Mouse (Mus musculus) retina, embryonic 14.5 days (tissue): Measurements from ENCODE around the gene Syna.

ENCODE experiments used
- DNase-seq: peaks from one replicate; pipeline ENCODE4 v3.0.0-alpha.2; 2015; ENCODE audit warnings: low spot score

Syna gene

GRCm38 (mm10) chr5:134567445-134567844 is 7.5 kb upstream of the Syna start:
- DNase-seq, result no peak

GRCm38 (mm10) chr5:134565696-134566095 is 5.7 kb upstream of the Syna start:
- no peak for DNase-seq

DNA sequence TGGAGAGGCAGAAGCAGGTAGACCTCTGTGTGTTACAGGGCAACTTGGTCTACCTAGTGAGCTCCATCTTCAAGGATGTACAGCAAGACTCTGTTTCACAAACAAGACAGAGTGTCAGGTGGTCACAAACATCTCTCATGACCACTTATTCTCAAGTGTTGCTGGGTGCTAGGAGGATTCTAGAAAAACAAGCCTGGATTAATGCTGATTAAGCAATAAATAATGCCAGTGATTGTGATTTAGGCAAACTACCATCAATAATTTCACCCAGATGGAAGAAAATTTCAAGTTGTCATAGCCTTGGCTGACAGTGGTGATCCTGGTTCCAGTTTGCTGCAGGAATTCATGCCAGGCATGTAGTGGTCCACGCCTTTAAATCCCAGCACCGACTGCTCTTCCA is 4.3 kb upstream of the Syna start:
- no peak for DNase-seq

GRCm38 (mm10) chr5:134560450-134561171 is 640 bp upstream of the Syna start:
- DNase-seq, result no peak

DNA sequence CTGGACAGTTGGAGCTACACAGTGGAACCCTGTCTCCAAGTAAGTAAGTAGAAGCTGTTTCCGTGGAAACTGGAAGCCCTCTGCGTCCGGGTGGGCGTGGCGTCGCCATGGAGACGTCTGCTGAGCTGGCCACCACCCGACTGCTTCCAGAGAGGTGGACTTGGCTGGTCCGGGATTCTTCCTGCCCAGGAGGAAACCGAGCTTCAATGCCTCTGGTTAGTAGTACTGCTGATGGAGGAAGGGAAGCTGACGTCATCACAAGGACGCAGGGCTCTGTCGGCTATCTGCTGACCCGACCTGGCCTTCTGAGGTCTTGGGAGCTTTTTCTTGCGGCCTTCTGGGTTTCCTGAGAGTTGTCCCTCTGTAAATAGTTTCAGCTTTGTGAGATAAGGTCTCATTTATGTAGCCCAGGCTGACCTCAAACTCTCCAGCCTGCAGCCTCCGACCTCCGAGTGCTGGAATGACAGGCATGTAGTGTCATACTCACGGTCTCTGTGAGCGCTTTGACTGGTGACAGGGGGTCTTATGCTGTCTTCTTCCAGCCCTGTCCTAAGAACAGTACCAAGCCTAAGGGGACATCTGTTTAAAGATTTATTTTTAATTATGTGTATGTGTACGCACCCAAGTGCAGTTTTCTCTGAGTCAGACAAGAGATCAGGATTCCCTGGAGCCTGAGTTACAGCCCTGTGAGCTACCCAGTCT is 4.4 kb downstream of the Syna start:
- peak; percentile 87 for DNase-seq

GRCm38 (mm10) chr5:134553951-134554546 is 5.9 kb downstream of the Syna start:
- DNase-seq, result no peak

DNA sequence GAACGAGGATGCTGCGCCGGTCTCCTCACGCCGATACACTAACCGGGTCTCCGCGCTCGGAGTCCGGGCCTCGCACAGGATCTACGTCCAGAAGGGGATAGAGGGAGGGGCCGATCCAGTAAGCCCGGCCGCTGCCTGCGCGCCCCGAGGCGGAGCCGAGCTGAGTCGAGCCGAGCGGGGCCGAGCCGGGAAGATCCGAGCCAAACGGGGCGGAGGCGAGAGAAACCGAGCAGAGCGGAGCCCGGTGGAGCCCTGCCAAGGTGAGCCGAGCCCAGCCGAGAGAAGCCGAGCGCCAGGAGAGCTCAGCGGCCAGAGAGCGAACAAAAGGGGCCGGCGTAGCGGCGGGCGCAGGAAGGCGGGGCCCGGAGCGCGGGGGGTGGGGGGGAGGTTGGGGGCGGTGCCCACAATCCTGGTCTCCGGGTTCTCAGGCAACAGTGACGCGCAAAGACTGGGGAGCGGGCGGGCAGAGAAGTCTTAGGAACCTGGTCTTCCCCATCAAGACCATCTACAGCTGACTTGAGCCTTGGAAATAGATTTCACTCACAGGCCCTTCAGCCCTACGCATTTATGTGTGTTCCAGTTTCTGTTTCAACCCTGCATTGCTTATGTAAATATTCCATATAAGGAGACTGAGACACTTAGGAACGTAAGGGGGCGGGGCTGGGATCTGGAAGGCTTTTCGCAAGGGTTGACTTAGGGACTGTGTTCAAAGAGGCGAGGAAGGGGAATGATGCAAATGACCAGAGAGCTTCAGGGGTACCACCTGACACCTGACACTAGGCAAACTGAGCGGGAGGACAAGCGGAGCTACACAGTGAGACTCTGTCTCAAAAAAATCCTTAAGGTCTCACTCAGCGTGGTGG is 7.6 kb downstream of the Syna start, which contains the start of gene Clip2:
Clip2 (minus strand) TSS at position 325 of the 863 bp plus-strand sequence.
- peak; percentile 92 for DNase-seq

- DNase-seq, result peak; percentile 49
Observed at GRCm38 (mm10) chr5:134551233-134552109, 8.5 kb downstream of the Syna start.

DNA sequence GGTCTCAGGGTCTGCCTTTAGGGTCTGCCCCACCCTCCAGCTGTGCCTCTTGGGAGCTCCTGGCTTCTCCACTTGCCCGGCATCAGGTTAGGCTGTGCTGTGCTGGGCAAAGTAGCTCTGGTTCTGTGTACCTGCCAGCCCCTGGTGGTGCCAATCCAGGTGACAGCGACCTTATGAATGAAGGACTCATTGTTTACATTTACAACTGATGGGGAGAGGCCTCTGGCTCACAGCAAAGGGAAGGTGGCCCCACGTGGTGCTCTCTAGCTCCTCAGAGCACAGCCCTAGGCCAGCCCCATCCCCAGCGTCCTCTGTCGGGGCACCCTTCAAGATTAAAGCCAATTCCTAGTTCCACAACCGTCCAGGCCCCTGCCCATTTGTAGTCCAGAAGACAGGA is 9.1 kb downstream of the Syna start:
- DNase-seq, result peak; percentile 10

GRCm38 (mm10) chr5:134549640-134550168 is 10.3 kb downstream of the Syna start:
- DNase-seq, result no peak

DNA sequence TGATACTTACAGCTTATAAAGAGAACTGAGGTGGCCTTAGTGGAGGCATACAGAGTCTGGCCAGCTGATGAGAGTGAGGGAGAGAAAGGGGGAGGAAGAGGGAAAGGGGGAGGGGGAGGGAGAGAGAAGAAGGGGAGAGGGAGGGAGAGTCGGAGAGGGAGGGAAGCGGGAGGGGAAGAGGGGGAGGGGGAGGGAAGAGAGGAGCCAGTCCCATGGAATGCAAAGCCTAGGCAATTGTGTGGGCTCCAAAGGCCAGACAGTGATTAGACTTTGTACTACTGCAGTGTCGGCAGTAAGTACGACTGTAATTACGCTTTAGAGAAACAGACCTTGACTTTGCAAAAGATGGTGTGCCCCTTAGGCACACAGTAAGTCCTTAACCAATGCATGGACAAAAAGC is 11.7 kb downstream of the Syna start:
- DNase-seq, result no peak

DNA sequence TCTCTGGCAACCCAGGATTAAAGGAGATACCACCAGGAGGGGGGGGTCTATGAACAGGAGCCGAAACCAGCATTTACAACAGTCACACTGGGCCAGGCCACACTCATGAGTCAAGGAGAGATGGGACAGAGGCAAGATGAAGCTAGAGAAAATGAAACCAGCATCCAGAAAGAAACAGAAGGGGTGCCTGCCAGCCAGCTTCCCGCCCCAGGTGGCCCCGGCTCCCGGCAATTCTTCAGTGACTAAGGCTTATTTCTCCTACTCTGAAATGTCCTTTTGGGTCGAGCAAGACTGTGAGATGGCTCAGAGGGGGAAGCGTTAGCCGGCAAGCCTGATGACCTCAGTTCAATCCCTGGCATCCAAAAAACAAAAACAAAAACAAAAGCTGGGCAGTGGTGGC is 13.2 kb downstream of the Syna start:
- no peak for DNase-seq

DNA sequence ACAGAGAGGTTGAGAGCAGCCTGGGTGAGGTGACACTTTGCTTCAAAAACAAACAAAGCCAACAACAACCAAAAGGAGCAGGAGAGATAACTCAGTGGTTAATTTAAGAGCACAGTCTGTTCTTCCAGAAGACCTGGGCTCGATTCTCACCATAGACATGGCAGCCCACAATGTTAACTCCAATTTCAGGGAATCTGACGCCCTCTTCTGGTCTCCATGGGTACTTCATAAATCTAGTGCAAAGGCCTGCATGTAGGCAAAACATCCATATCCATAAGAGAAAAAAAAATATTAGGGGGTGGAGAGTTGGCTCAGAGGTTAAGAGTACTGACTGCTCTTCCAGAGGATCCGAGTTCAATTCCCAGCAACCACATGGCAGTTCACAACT is 14.7 kb downstream of the Syna start:
- DNase-seq, result peak; percentile 45

DNA sequence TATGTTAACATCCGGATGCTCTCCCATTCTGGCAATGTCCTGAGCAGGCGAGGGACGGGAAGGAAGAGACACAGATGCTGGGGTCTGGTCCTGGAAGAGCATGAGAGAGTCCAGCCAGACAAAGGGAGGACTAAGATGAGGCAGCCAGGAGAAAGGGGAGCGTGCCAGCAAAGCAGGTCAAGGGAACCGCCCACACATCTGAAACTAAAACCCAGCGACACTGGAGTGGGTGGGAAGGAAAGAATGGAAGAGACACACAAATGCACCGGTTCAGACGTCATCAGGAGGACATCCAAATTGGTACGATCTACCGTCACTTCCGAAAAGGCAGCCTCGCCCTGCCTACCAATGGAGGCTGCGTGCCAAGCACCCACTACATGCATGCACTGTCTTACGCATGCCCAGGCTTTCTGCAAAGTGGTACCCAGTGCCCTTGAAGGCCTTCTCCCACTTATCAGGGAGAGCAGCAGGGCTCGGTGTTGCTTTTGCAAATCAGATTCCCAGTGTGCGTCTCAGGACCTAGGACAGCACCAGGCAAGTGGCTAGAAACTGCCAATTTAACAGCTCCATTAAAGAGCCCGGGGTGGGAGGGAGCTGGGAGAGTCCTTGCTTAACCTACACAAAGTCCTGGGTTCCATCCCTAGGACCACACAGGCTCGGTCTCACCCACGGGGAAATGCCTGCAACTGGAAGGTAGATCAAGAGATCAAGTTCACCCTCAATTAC is 15.3 kb downstream of the Syna start:
- DNase-seq, result no peak

- no peak for DNase-seq
Observed at GRCm38 (mm10) chr5:134541640-134542039, 18.3 kb downstream of the Syna start.

DNA sequence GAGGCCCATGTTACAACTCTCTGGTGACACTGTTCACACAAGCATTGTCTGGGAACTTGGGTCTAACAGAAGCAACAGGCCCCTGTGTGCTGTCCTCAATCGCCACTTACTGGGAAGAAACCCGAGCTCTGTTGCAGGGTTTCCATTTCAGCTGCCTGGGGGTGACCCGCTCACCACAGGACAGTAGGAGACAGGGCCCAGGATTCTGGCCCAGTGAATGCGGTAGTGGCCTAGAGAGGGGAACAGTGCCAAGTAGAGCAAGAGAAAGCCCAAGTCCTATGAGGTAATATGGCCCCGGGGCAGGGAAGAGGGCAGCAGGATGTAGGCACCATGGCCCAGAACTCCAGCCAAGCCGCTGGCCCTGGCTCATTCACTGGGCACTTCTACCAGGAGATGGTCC is 19.1 kb downstream of the Syna start:
- no peak for DNase-seq

- peak; percentile 29 for DNase-seq
Observed at GRCm38 (mm10) chr5:134539891-134540290, 20.1 kb downstream of the Syna start.

- DNase-seq, result no peak
Observed at GRCm38 (mm10) chr5:134536036-134536435, 23.9 kb downstream of the Syna start.

DNA sequence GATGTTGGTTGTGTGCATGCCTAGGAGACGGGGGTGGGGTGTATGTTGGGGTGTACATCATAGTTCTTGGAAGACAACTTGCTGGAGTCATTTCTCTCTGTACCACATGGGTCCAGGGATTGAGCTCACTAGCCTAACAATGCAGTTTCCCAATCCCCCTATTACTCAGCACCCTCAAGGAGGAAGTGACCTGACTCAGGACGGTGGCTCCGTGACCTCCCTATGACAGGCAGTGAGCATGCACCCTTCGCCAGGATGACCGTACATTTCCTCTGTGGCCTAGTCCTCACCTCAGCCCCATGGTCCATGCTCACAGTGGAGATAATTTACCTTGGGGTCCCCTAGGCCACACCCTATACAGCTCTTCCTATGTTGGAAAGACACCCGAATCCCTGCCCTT is 27.6 kb downstream of the Syna start:
- DNase-seq, result no peak

GRCm38 (mm10) chr5:134531585-134531984 is 28.4 kb downstream of the Syna start:
- no peak for DNase-seq
